Mouse (Mus musculus) lung, postnatal 14 days (tissue): ENCODE data around the gene Trim8.

Experiments
- DNase-seq: peaks from one replicate; pipeline ENCODE4 v3.0.0; 2021

The Trim8 gene

GRCm38 (mm10) chr19:46501401-46502068 is at the start of gene Trim8:
Gene Trim8, plus strand, starts transcription at chr19:46501702.
- DNase-seq, result peak; percentile 83

GRCm38 (mm10) chr19:46452052-46452827 is 49.3 kb upstream of the Trim8 start:
- DNase-seq, result peak; percentile 58

GRCm38 (mm10) chr19:46452916-46453315 is 48.6 kb upstream of the Trim8 start:
- no peak for DNase-seq

GRCm38 (mm10) chr19:46454126-46454880 is 47.2 kb upstream of the Trim8 start:
- DNase-seq, result no peak

- DNase-seq, result peak; percentile 67
Measured at GRCm38 (mm10) chr19:46455032-46455431, 46.5 kb upstream of the Trim8 start.

DNA sequence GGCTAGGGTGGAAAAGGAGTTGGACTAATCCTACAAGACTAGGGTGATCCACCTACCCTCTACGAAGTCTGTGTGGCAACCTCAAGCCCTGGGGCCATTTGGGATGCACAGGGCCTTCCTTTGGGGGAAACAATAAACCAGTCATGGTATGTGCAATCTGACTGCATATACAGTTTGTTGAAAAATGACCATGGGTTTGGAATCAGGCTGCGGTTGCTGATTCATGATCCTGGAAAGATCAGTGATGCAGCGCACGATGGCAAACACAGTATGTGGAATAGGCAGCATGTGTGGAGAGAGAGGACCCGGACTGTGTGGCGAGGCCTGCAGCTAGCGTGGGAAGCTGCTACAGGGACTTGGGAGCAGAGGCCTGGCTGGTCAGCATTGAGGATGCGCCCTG is 45.9 kb upstream of the Trim8 start:
- DNase-seq, result no peak

DNA sequence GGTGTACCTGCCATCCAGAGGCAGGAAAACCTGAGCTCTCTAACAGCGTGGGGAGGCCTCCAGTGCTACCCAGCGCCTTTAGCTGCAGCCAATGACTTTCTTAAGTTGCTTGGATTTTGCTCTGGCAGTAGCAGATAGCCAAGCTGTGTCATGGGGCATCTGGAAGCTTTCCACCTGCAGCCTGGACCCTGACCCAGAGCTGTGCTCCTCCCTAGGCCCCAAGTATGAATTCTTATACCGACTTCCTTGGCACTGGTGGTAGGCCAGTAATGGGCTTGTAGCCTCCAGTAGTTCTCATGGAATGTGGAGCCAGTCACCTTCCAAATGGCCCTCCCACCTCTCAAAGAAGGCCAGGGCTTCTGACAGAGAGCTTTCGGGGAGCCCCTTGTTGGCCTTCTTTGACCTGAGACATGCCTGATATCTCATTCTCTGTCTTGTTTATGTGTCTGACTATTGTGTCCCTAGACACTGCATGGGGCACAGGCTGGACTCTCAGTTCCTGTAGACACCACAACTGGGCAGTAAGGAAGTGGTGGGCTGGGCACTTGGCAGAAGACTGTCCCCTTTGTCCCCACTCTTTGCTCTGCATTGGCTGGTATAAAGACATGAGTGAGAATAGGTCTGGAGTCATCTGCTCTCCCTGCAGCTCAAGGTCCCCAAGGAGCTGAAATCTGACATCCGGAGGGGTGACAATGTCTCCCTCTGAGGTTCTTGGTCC is 45.3 kb upstream of the Trim8 start:
- DNase-seq, result peak; percentile 59

GRCm38 (mm10) chr19:46457798-46458197 is 43.7 kb upstream of the Trim8 start:
- no peak for DNase-seq

DNA sequence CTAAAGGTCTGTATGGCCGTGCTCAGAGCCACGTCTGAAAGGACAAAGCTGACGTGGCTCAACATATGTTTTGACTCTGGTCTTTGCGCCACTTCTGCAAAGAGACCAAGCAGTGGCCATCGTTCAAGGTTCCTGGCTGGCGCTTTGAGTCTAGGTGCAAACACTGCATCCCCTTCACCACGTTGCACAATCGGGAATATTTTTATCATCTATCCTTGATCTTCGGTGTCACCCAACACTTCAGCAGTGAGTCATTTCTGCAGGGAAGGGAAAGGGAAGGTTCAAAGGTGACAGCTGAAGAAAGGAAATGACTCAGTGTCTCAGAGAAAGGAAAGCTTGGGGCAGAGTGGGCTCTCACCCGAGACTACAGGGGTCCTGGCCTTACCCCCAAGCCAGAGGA is 42.2 kb upstream of the Trim8 start:
- DNase-seq, result no peak

DNA sequence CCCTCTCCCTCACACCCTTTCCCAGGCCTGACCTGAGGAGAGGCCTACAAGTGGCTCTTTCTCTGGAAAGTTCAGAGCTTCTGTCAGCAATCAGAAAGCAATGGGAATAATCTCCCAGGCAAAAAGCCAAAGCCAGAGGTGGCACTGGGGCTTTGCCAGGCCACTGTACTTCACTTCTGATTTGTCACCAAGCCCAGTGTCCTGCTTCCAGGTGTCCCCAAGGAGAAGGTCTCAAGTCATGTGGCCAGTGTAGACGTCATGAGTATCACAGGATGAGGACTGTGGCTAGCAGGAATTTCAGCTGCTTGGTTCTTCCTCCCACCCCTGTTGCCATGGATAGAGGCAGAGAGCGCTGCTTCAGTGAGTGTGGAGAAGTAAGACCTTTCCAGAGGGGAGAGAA is 41.6 kb upstream of the Trim8 start:
- DNase-seq, result peak; percentile 54

DNA sequence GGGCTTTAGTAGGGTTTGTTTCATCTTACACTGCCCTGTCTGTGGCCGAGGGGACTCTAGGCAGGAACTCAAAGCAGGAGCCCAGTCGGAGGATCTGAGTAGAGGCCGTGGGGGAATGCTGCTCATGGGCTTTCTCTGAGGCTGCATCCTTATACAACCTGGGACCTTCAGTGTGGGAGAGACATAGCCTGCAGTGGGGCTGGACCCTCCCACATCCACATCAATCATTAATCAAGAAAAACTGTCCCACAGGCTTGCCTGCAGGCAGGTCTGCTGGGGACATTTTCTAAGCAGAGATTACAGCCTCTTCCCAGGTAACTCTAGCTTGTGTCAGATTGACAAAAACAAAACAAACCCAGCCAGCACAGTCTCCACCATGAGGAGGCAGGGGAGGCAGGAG is 38.9 kb upstream of the Trim8 start:
- no peak for DNase-seq

GRCm38 (mm10) chr19:46463446-46463845 is 38.1 kb upstream of the Trim8 start:
- DNase-seq, result no peak

DNA sequence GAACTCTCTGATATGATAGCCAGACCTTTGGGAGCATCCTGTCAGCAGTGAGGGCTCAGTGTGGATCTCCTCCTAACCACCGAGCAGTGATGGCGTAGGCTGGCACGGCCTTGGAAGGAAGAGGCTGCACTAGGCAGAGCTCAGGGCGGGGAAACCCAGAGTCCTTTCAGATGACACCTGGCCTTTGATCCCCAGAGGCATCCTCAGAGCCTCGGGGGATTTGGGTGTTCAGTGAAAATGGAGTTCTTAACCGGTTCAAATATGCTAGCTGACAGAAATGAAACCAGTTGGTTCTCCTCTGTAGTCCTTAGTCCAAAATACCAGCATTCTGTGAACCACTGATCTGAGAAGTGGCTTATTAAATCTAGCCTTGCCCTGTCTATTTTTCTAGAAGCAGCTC is 35.3 kb upstream of the Trim8 start:
- no peak for DNase-seq

- no peak for DNase-seq
Measured at GRCm38 (mm10) chr19:46467051-46467503, 34.4 kb upstream of the Trim8 start.

DNA sequence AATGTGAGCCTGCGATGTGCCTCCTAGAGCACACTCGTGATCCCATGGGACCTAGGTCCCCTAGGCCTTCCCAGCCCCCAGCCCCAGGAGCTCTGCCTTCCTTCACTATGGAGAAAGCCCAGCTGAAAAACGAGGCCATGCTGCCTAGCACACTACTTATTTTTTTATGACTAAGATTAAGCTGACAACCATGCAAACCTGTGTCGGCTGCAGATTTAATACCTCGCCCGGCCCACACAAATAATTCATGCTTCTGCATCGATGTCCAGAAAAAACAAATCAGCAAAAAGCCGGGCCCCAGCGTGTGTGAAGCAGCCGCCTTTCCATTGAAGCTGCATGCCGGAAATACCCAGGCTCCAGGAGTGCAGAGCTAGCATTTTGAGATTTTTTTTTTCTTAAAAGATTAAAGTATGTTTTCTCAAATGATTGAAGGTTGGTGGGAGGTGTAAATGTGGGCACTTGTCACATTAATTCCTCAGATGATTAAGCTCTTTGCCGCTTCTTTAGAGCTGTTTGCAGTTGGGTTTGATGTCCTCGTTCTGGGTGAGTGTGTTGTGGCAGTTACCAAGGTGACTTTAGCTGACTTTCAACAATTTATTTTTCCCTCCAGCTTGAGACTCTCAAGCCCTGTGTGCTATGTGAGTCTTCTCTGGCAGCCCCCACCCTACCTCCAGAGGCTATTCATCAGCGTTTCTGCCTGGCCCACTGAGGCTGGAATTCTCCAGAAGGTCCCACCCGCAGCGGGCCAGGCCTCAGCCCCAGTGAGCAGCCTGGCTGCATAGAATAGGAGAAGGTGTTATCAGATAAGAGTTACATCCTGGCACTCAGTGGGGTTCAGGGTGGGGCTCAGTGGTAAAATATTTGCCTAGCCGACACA is 30.9 kb upstream of the Trim8 start:
- DNase-seq, result no peak

GRCm38 (mm10) chr19:46471324-46472093 is 30.0 kb upstream of the Trim8 start:
- DNase-seq, result no peak

- DNase-seq, result no peak
Measured at GRCm38 (mm10) chr19:46477432-46477845, 24.1 kb upstream of the Trim8 start.

DNA sequence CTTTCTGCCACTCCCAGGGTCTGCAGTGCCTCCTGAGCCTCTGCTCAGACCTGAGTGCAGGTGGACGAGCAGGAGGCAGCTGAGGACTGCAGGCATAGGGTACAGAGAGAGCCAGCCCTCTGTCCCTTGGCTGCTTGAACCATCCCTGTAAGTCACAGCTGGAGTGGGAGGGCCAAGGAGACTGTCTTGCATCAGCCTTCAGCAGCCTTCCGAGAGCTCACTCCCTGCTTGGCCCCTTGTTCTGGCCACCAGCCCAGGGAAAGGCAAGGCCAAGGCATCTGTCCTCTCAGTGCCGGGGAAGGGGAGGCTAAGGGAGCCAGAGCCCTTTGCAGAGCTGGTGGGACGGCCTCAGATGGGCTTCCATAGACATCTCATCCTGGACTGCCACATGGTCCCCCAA is 23.3 kb upstream of the Trim8 start:
- DNase-seq, result no peak

DNA sequence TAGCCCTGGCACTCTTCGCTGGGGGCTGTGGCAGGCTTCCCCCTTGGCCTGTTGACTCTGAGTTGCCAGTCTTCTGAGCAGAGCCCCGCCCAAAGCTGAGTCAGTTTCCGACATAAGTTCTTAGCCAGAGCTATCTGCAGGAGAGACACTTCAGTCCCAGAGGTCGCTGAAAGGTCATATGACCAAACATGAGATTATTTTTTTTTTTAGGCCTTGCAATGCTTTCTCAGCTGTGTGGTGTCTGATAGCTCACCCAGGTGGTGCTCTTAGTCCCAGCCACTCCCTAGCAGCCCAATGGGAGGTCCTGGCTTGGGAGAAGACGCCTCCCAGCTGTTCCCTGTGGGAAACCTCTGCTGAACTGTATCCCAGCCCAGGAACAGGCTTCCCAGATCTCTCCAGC is 22.7 kb upstream of the Trim8 start:
- DNase-seq, result peak; percentile 74

- DNase-seq, result peak; percentile 68
Measured at GRCm38 (mm10) chr19:46479306-46480075, 22.0 kb upstream of the Trim8 start.
